Mouse (Mus musculus) adrenal gland, adult 18-20 months (tissue): ENCODE results near the gene Usp8. TPM values are rescaled to one million over a fixed set of nuclear protein-coding genes. Genes with fewer than 3 reads are reported as not detected.

Experiments used
- total RNA-seq, 2 experiments: library from RNA; stranded (reverse); gene quantifications; 1 replicate in 1 of 2; 2 replicates in 1 of 2; pipeline ENCODE4 v1.2.3; 2021

Gene Usp8
- total RNA-seq, 2 experiments from 2014 or later, result 67.4 to 77.4 TPM

Other genes with a start within 250 kb of the Usp8 start
- 1 to 10 TPM; 1.5 to 3.0 TPM for gene Atp8b4, start 206.7 kb upstream of the Usp8 start, total RNA-seq
- gene Slc27a2, start 154.9 kb upstream of the Usp8 start, total RNA-seq, result 10 to 100 TPM; 20.9 to 24.6 TPM
- gene Hdc, start 88.0 kb upstream of the Usp8 start, total RNA-seq, result 10 to 100 TPM; 11.0 to 51.9 TPM
- gene Gabpb1, start 31.0 kb upstream of the Usp8 start, total RNA-seq, result 10 to 100 TPM; 12.9 to 23.8 TPM
- not detected for gene Usp50, start 76.1 kb downstream of the Usp8 start, total RNA-seq
- 10 to 100 TPM; 33.1 to 34.3 TPM for gene Trpm7, start 168.9 kb downstream of the Usp8 start, total RNA-seq
- gene Sppl2a, start 225.9 kb downstream of the Usp8 start, total RNA-seq, result 10 to 100 TPM; 80.9 to 81.2 TPM